Mouse (Mus musculus) layer of hippocampus, adult 2 months (tissue): Measurements from ENCODE around the gene Gm17019. TPM values are rescaled to one million over a fixed set of nuclear protein-coding genes. Genes with fewer than 3 reads are reported as not detected.
"Not testable (repeated sequence)": the region's sequence is repeated elsewhere in the genome, so short reads cannot be mapped to it uniquely, and the experiment has no call there.

Experiments
- DNase-seq, 2 experiments: peaks; one replicate each; pipeline ENCODE4 v3.0.0; 2022; ENCODE audit warnings: low spot score in 2 of 2
- H3K27ac ChIP-seq: fragments of 200-600 bp; 2 replicates; pipeline ENCODE4 v1.8.1; 2022
- H3K4me3 ChIP-seq: fragments of 200-600 bp; 2 replicates; pipeline ENCODE4 v1.8.1; 2022; ENCODE audit warnings: mild to moderate bottlenecking
- CTCF ChIP-seq: fragments of 200-600 bp; conservative IDR thresholded peaks from 2 replicates; pipeline ENCODE4 v1.8.1; 2022; ENCODE audit warnings: antibody characterized with exemption, mild to moderate bottlenecking, moderate library complexity
- total RNA-seq, 2 experiments: library from RNA; stranded (reverse); gene quantifications; 2 replicates each; pipeline ENCODE4 v1.2.3; 2021

Gene Gm17019
- total RNA-seq, 2 experiments from 2014 or later: not detected

- H3K4me3 ChIP-seq, H3K27ac ChIP-seq, DNase-seq: not testable (repeated sequence)
Observed at GRCm38 (mm10) chr5:15004569-15005562, 27.9 kb downstream of the Gm17019 start.

GRCm38 (mm10) chr5:14998077-14998476, 34.7 kb downstream of the Gm17019 start:
- not testable (repeated sequence) for H3K27ac ChIP-seq, H3K4me3 ChIP-seq, DNase-seq

- H3K27ac ChIP-seq, H3K4me3 ChIP-seq, DNase-seq: not testable (repeated sequence)
Observed at GRCm38 (mm10) chr5:14997556-14997955, 35.2 kb downstream of the Gm17019 start.

GRCm38 (mm10) chr5:14996670-14997249, 36.0 kb downstream of the Gm17019 start:
- H3K4me3 ChIP-seq, H3K27ac ChIP-seq, DNase-seq: not testable (repeated sequence)

GRCm38 (mm10) chr5:14994124-14994523, 38.7 kb downstream of the Gm17019 start:
- H3K27ac ChIP-seq, DNase-seq, H3K4me3 ChIP-seq: not testable (repeated sequence)

GRCm38 (mm10) chr5:14990375-14991158, 42.2 kb downstream of the Gm17019 start:
- not testable (repeated sequence) for H3K4me3 ChIP-seq, DNase-seq, H3K27ac ChIP-seq

GRCm38 (mm10) chr5:14986649-14987387, 46.0 kb downstream of the Gm17019 start:
- DNase-seq: peak in 1 of 2 experiments; percentile 36
- TF ChIP-seq CTCF: 0 out of 2 replicates have a peak, but pooled peaks have one; percentile 2
- not testable (repeated sequence) for H3K27ac ChIP-seq, H3K4me3 ChIP-seq

Other genes starting within 250 kb of the Gm17019 start
- gene Gm9758, start 118.1 kb downstream of the Gm17019 start, total RNA-seq: not detected
- gene Speer4e, start 94.6 kb downstream of the Gm17019 start, total RNA-seq: not detected
- gene Gm10354, start 54.1 kb downstream of the Gm17019 start, total RNA-seq: not detected